Mouse (Mus musculus) lung, embryonic 16.5 days (tissue): ENCODE data around the gene Fscn3. TPM values are rescaled to one million over a fixed set of nuclear protein-coding genes. Genes with fewer than 3 reads are reported as not detected.

Experiments used
- ATAC-seq: fragments of 200-750 bp; cut with Nextera tagmentation; 2 replicates; pipeline ENCODE4 v1.8.0; 2017; ENCODE audit warnings: low read depth, mild to moderate bottlenecking, moderate library complexity
- H3K27ac ChIP-seq: fragments of 300-500 bp; sonication (generic); 2 replicates; pipeline ENCODE4 v1.5.1; 2014; ENCODE audit warnings: mild to moderate bottlenecking, control low read depth, low read length
- H3K27me3 ChIP-seq: fragments of 300-500 bp; sonication (generic); 2 replicates; pipeline ENCODE4 v1.6.1; 2014; ENCODE audit warnings: low read depth, low read length, mixed read lengths; ENCODE audit not compliant: control insufficient read depth, insufficient read depth
- H3K36me3 ChIP-seq: fragments of 300-500 bp; sonication (generic); 2 replicates; pipeline ENCODE4 v1.6.1; 2014; ENCODE audit warnings: low read length; ENCODE audit not compliant: control insufficient read depth, insufficient read depth
- H3K4me1 ChIP-seq: fragments of 300-500 bp; sonication (generic); replicated peaks from 2 replicates; pipeline ENCODE4 v1.6.1; 2014; ENCODE audit warnings: low read length, mixed read lengths; ENCODE audit not compliant: control insufficient read depth, insufficient read depth
- H3K4me2 ChIP-seq: fragments of 300-500 bp; sonication (generic); 2 replicates; pipeline ENCODE4 v1.6.1; 2014; ENCODE audit warnings: low read depth, low read length, control low read depth
- H3K4me3 ChIP-seq: fragments of 300-500 bp; sonication (generic); 2 replicates; pipeline ENCODE4 v1.5.1; 2014; ENCODE audit warnings: mild to moderate bottlenecking, low read length, control low read depth
- H3K9ac ChIP-seq: fragments of 300-500 bp; sonication (generic); 2 replicates; pipeline ENCODE4 v1.6.1; 2014; ENCODE audit warnings: low read length, control low read depth
- H3K9me3 ChIP-seq: fragments of 300-500 bp; sonication (generic); 2 replicates; pipeline ENCODE4 v1.6.1; 2016; ENCODE audit warnings: low read length; ENCODE audit not compliant: control insufficient read depth
- WGBS: fragments of 180-500 bp; shearing (Covaris S2); extraction: QIAGEN DNeasy Blood & Tissue Kit; methylation state at CpG from one replicate; pipeline ENCODE4 v1.1.7; 2014; 5-methylcytosine and 5-hydroxymethylcytosine counted together
- polyA plus RNA-seq: library from polyadenylated mRNA; unstranded; fragments of >200 nt; fragmentation: Nextera tagmentation; extraction: Ambion mirVana; gene quantifications from 2 replicates; pipeline ENCODE4 v1.2.1, GENCODE M21; 2015

Gene Fscn3
- polyA plus RNA-seq, 1 experiment from 2014 or later, result 0.08 TPM

DNA sequence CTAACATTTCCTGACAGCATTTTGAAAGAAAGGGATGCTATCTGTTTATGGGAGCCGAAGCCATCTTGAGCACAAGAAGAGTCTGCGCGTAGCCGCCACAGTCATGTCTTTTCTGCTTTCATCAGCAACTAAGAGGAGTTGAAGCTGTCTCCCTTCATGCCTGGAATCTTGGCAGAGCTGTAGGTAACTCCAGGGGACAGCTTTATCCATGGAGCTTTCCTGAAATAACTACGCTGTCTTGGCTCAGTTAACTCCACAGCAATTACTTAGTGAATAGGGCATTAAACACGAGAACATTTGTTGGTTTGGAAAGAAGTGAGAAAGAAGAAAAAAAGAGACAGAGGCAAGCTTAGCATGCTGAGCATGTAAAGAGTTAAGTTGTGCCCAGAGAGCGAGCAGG lies 20.3 kb downstream of the Fscn3 start:
- Histone ChIP-seq H3K36me3 (no peaks in the 10 kb centered on the region), H3K27ac (no peak overlapping the region), H3K4me2 (no peak overlapping the region), H3K27me3 (peaks cover 23% of the 10 kb centered on the region), H3K4me3 (no peak overlapping the region), H3K9me3 (no peaks in the 10 kb centered on the region), H3K4me1 (no peaks in the 10 kb centered on the region), H3K9ac (no peak overlapping the region)
- 78% methylated on average over 7 of the region's 7 CpGs for WGBS
- no peak for ATAC-seq

DNA sequence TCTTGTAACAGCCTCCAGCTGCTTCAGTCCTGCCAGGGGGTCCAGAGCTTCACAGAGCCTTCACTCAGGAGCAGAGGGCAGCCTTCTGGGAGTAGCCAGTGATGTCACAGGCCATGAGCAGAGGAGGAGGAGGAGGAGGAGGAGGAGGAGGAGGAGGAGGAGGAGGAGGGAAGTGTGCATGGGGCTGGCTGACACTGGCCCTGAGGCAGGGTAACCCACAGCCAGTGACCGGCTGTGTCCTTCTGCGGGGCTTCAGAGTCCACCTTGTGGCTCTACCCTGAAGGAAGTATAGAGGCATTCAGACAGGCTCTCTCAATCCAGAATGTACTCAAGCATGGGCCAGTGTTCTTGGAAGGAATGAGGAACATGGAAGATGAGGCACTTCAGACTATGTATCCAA lies 21.7 kb downstream of the Fscn3 start, which contains the start of gene Pax4:
Gene Pax4, minus strand, starts transcription at position 101 of the 400 bp plus-strand sequence.
- Histone ChIP-seq H3K9ac (no peak within 1 kb of the TSS), H3K4me3 (no peak within 1 kb of the TSS), H3K4me1 (no peaks in the 10 kb centered on the region), H3K9me3 (no peaks in the 10 kb centered on the region), H3K27me3 (peaks cover 23% of the 10 kb centered on the region), H3K27ac (no peak within 1 kb of the TSS), H3K36me3 (no peaks in the 10 kb centered on the region), H3K4me2 (no peak within 1 kb of the TSS)
- no peak for ATAC-seq
- WGBS, result 80% methylated on average over 2 of the region's 2 CpGs

DNA sequence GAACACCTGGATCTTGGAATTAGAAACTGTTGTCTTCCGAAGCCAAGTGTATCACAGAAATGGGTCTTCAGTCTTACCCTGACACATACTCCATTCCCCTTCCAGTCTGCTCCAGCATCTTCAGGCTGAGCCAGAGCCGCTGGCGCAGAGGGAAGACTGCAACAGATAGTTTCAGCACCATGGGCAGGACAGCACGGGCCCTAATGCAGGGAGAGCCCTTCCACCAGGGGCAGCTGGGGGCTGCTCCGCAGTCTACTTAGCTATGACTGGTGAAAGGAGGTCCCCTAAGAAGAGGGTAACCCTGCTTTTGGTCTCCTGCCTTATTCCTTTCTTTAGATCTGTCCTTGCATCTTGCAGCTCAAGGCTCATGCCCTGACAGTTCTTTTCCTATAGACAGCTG lies 22.9 kb downstream of the Fscn3 start:
- H3K4me3 ChIP-seq, result no peak overlapping the region
- WGBS, result 16% methylated on average over 5 of the region's 5 CpGs
- no peaks in the 10 kb centered on the region for H3K9me3 ChIP-seq
- H3K4me1 ChIP-seq, result no peaks in the 10 kb centered on the region
- H3K27me3 ChIP-seq, result peaks cover 23% of the 10 kb centered on the region
- no peak overlapping the region for H3K27ac ChIP-seq
- H3K36me3 ChIP-seq, result no peaks in the 10 kb centered on the region
- H3K4me2 ChIP-seq, result no peak overlapping the region
- ATAC-seq, result no peak
- H3K9ac ChIP-seq, result no peak overlapping the region

DNA sequence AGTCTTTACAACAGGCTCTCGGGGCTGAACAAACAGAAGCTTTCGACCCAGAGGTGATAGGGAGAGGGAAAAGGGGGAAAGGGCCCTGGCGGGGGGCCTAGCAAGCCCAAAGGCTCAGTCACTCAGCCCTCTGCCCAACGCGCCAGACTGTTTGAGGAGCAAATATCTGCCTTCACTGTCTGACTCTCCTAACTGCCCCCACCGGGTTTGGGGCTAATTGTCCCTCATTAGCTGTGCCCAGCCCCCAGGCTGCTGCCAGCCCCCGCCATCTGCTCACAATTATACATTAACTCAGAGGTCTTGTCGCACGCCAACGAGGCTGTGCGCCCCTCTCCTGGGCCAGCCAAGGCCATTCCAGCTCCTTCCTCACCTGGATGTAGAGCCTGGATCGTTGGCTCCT lies 23.4 kb downstream of the Fscn3 start:
- Histone ChIP-seq H3K4me1 (no peaks in the 10 kb centered on the region), H3K9me3 (no peaks in the 10 kb centered on the region), H3K4me3 (no peak overlapping the region), H3K27ac (no peak overlapping the region), H3K9ac (no peak overlapping the region), H3K4me2 (no peak overlapping the region), H3K27me3 (peaks cover 23% of the 10 kb centered on the region), H3K36me3 (no peaks in the 10 kb centered on the region)
- under 1% methylated on average over 12 of the region's 12 CpGs for WGBS
- no peak for ATAC-seq

DNA sequence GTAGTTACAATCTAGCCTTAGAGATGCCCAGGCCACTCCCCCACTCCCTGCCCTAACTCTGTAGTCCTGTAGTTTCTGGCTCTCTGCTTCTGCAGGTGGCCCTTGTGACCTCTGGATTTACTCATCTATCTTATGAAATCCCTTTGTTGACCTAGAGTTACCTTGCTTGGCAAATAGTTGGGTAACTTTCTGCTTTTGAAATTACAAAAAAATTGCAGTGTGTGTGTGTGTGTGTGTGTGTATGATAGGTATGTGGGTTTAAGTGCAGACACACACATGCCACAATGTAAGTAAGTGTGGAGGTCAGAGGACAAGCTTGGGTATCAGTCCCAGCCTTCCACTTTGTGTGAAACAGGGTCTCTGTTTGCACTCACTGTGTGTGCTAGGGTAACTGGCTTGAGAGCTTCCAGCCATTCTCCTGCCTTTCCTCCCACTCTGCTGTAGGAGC lies 31.7 kb downstream of the Fscn3 start:
- H3K4me2 ChIP-seq, result no peak overlapping the region
- no peaks in the 10 kb centered on the region for H3K9me3 ChIP-seq
- H3K27ac ChIP-seq, result no peak overlapping the region
- no peak overlapping the region for H3K9ac ChIP-seq
- H3K4me3 ChIP-seq, result no peak overlapping the region
- H3K27me3 ChIP-seq, result no peaks in the 10 kb centered on the region
- H3K36me3 ChIP-seq, result no peaks in the 10 kb centered on the region
- ATAC-seq, result no peak
- H3K4me1 ChIP-seq, result no peaks in the 10 kb centered on the region

DNA sequence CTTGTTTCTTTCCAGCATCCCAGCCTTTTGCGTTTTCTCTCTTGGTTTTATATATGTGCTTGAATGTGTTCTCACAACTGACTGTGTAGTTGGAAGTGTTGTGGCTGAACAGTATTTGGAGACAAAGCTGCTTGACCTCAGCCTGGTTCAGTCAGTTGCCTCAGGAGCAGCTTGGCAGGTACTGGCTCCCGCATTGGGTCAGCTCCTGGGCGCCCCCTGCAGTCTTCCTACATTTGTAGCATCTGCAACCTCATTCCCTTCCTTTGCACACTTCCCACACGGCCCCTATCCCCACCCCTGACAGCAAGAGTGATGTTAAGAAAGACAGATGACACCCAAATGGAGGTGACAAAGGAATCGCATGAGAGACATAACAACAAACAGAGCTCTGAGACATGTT lies 32.9 kb downstream of the Fscn3 start:
- no peak for ATAC-seq
- no peak overlapping the region for H3K4me3 ChIP-seq
- no peaks in the 10 kb centered on the region for H3K27me3 ChIP-seq
- no peak overlapping the region for H3K4me2 ChIP-seq
- H3K27ac ChIP-seq, result no peak overlapping the region
- no peak overlapping the region for H3K9ac ChIP-seq
- H3K4me1 ChIP-seq, result no peaks in the 10 kb centered on the region
- H3K9me3 ChIP-seq, result no peaks in the 10 kb centered on the region
- 7% methylated on average over 5 of the region's 5 CpGs for WGBS
- no peaks in the 10 kb centered on the region for H3K36me3 ChIP-seq

DNA sequence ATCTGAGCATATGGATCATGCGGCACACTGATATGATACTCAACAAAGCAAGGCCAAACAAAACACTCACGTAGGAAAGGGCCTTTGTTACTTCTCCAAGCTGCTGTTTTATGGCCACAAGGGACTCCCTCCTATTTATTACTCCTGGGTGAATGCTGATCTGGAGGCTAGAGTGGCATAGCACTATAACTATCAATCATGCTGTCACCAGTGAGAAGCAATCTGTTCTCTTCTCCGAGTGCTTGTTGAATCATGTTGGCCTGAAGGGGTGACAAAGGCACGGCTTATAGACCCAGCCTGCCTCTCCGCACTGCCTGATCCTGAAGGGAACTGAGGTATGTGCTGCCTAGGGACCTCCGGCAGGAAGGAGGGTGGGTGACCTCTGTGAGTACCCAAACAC lies 37.0 kb downstream of the Fscn3 start:
- H3K9me3 ChIP-seq, result no peaks in the 10 kb centered on the region
- H3K4me3 ChIP-seq, result no peak overlapping the region
- no peak overlapping the region for H3K9ac ChIP-seq
- WGBS, result 29% methylated on average over 6 of the region's 6 CpGs
- no peak overlapping the region for H3K4me2 ChIP-seq
- no peak overlapping the region for H3K27ac ChIP-seq
- ATAC-seq, result no peak
- no peaks in the 10 kb centered on the region for H3K27me3 ChIP-seq
- no peaks in the 10 kb centered on the region for H3K36me3 ChIP-seq
- H3K4me1 ChIP-seq, result no peaks in the 10 kb centered on the region

DNA sequence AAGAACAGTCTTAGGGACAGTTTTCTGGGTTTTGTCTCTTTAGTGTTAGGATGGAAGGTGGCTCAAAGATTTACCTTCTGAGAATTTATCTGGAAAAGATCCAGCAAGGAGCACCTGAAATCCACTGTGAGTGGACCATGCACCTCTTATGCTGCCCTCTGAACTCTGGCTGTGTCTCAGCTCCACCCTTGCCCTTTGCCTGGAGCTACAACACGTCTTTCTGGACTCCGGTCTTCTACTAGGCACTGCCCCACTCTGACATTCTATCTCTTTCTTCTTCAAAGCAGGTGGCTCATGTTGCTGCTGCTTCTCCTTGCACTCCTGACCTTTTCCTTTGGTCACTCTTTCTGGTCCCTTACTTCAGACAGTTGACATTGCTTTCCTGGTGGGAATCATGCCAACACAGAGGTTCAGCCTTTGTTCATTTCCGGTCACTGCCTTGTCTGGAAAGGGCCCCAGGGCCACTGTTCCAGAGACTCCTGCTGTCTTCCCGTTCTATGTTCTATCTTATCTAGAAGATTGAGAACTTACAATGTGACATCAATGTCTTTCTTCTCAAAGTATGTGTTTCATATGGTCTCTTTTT lies 42.5 kb downstream of the Fscn3 start:
- no peaks in the 10 kb centered on the region for H3K9me3 ChIP-seq
- no peak overlapping the region for H3K9ac ChIP-seq
- no peaks in the 10 kb centered on the region for H3K36me3 ChIP-seq
- H3K4me1 ChIP-seq, result no peaks in the 10 kb centered on the region
- no peak for ATAC-seq
- H3K4me2 ChIP-seq, result no peak overlapping the region
- H3K4me3 ChIP-seq, result no peak overlapping the region
- no peaks in the 10 kb centered on the region for H3K27me3 ChIP-seq
- WGBS, result 46% methylated on average over 4 of the region's 4 CpGs
- H3K27ac ChIP-seq, result no peak overlapping the region

DNA sequence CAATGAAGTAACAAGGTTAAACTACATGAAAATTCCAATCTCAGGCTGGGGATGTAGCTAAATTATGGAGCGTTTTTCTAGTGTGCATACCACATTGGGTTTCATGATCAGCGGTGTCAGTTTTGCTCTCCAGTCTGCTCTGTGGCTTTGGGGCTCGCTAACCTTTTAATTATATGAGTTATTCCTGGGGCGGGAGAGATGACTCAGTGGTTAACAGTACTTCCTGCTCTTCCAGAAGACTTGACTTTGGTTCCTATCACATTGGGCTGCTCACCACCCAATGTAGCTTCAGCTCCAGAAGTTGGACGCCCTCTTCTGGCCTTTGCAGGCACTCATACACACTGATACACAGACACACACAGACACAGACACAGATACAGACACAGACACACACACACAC lies 43.0 kb downstream of the Fscn3 start:
- Histone ChIP-seq H3K4me3 (no peak overlapping the region), H3K9ac (no peak overlapping the region), H3K4me1 (no peaks in the 10 kb centered on the region), H3K4me2 (no peak overlapping the region), H3K27me3 (no peaks in the 10 kb centered on the region), H3K9me3 (no peaks in the 10 kb centered on the region), H3K36me3 (no peaks in the 10 kb centered on the region), H3K27ac (no peak overlapping the region)
- no peak for ATAC-seq
- WGBS, result 78% methylated on average over 5 of the region's 5 CpGs
